Mouse (Mus musculus) midbrain, postnatal 0 days (tissue): ENCODE results near the gene Gbp5. TPM values are rescaled to one million over a fixed set of nuclear protein-coding genes. Genes with fewer than 3 reads are reported as not detected.
A peak's percentile ranks its signal among the peaks of the same experiment; 100 is the strongest.
"Not testable (repeated sequence)": the region's sequence is repeated elsewhere in the genome, so short reads cannot be mapped to it uniquely, and the experiment has no call there.

ENCODE experiments used
- ATAC-seq: fragments of 200-750 bp; cut with Nextera tagmentation; 2 replicates; pipeline ENCODE4 v1.8.0; 2017; ENCODE audit warnings: moderate number of reproducible peaks, mild to moderate bottlenecking, moderate TSS enrichment, moderate library complexity; ENCODE audit not compliant: low FRiP score
- DNase-seq: peaks from one replicate; pipeline ENCODE4 v3.0.0-alpha.2; 2015; ENCODE audit warnings: low spot score
- H3K27ac ChIP-seq: fragments of 300-500 bp; sonication (generic); 2 replicates; pipeline ENCODE4 v1.5.1; 2014; ENCODE audit warnings: low read depth, mild to moderate bottlenecking, low read length, mixed read lengths
- H3K27me3 ChIP-seq: fragments of 300-500 bp; sonication (generic); 2 replicates; pipeline ENCODE4 v1.6.1; 2014; ENCODE audit warnings: low read length, control low read depth, mixed read lengths; ENCODE audit not compliant: insufficient read depth
- H3K36me3 ChIP-seq: fragments of 300-500 bp; sonication (generic); 2 replicates; pipeline ENCODE4 v1.6.1; 2014; ENCODE audit warnings: low read length, control low read depth, mixed read lengths; ENCODE audit not compliant: insufficient read depth
- H3K4me1 ChIP-seq: fragments of 300-500 bp; sonication (generic); 2 replicates; pipeline ENCODE4 v1.6.1; 2014; ENCODE audit warnings: mild to moderate bottlenecking, control low read depth, antibody characterized with exemption, low read length, mixed read lengths; ENCODE audit not compliant: insufficient read depth
- H3K4me2 ChIP-seq: fragments of 300-500 bp; sonication (generic); 2 replicates; pipeline ENCODE4 v1.6.1; 2014; ENCODE audit warnings: low read depth, mild to moderate bottlenecking, low read length, mixed read lengths; ENCODE audit not compliant: poor library complexity, severe bottlenecking
- H3K4me3 ChIP-seq: fragments of 300-500 bp; sonication (generic); 2 replicates; pipeline ENCODE4 v1.5.1; 2014; ENCODE audit warnings: low read depth, mild to moderate bottlenecking, low read length, moderate library complexity
- H3K9ac ChIP-seq: fragments of 300-500 bp; sonication (generic); replicated peaks from 2 replicates; pipeline ENCODE4 v1.6.1; 2014; ENCODE audit warnings: mild to moderate bottlenecking, low read length, moderate library complexity, mixed read lengths; ENCODE audit not compliant: poor library complexity, severe bottlenecking
- H3K9me3 ChIP-seq: fragments of 300-500 bp; sonication (generic); 2 replicates; pipeline ENCODE4 v1.6.1; 2016; ENCODE audit warnings: low read length, control low read depth
- CTCF ChIP-seq: IDR thresholded peaks from 2 replicates; pipeline ENCODE4 v1.5.1; 2016; ENCODE audit warnings: antibody characterized with exemption, mild to moderate bottlenecking
- WGBS: fragments of 180-500 bp; shearing (Covaris S2); extraction: QIAGEN DNeasy Blood & Tissue Kit; methylation state at CpG from one replicate; pipeline ENCODE4 v1.1.7; 2014; 5-methylcytosine and 5-hydroxymethylcytosine counted together
- polyA plus RNA-seq: library from polyadenylated mRNA; unstranded; fragments of >200 nt; fragmentation: Nextera tagmentation; extraction: Ambion mirVana; gene quantifications from 2 replicates; pipeline ENCODE4 v1.2.1, GENCODE M21; 2015
- total RNA-seq: library from RNA; depleted of rRNA; stranded (reverse); fragments of >200 nt; gene quantifications from 2 replicates; pipeline ENCODE4 v1.2.3, GENCODE M21; 2014

The Gbp5 gene
- total and polyA plus RNA-seq, 2 experiments from 2014 or later, result 0.23 to 1.0 TPM

DNA sequence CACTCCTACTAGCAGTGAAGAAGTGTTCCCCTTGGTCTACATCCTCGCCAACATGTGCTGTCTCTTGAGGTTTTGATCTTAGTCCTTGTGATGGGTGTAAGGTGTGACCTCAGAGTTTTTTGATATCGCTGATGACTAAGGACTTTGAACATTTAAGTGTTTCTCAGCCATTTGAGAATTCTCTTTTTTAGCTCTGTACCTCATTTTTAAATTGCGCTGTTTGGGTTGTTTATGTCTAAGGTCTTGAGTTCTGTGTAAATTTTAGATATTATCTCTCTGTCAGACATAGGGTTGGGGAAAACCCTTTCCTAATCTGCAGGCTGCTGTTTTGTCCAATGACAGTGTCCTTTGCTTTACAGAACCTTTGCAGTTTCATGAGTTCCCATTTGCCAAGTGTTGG is 39.4 kb downstream of the Gbp5 start:
- WGBS, result 94% methylated on average over 3 of the region's 3 CpGs
- Histone ChIP-seq H3K4me3 (no peak overlapping the region), H3K9me3 (no peaks in the 10 kb centered on the region), H3K27ac (no peak overlapping the region), H3K4me1 (no peaks in the 10 kb centered on the region), H3K36me3 (no peaks in the 10 kb centered on the region), H3K9ac (no peak overlapping the region), H3K4me2 (no peak overlapping the region), H3K27me3 (no peaks in the 10 kb centered on the region)
- no peak for DNase-seq
- no peak for TF ChIP-seq CTCF
- no peak for ATAC-seq

GRCm38 (mm10) chr3:142535667-142536066 is 41.9 kb downstream of the Gbp5 start:
- Histone ChIP-seq H3K9ac (no peak overlapping the region), H3K27me3 (no peaks in the 10 kb centered on the region), H3K27ac (no peak overlapping the region), H3K36me3 (no peaks in the 10 kb centered on the region), H3K4me2 (no peak overlapping the region), H3K9me3 (no peaks in the 10 kb centered on the region), H3K4me1 (no peaks in the 10 kb centered on the region), H3K4me3 (no peak overlapping the region)
- ATAC-seq (no peak), DNase-seq (no peak)
- TF ChIP-seq CTCF, result no peak
- 76% methylated on average over 1 of the region's 1 CpGs for WGBS

DNA sequence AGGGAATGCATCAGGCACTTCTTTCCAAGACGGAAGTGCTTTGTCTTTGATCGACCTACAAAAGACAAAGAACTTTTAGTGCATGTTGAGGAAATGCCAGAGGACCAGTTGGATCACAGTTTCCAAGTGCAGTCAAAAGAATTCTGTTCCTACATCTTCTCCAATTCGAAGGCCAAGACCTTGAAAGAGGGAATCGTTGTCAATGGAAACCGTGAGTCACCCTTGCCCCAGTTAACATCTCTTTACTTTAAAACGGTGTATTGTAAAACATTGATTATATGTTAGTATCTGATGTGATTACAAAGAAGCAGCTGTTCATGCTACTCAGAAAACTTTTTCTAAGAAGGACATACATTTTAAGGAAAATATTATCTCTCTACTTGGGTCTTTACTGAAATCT is 47.6 kb downstream of the Gbp5 start:
- no peaks in the 10 kb centered on the region for H3K9me3 ChIP-seq
- no peaks in the 10 kb centered on the region for H3K4me1 ChIP-seq
- ATAC-seq, result no peak
- H3K36me3 ChIP-seq, result no peaks in the 10 kb centered on the region
- no peaks in the 10 kb centered on the region for H3K27me3 ChIP-seq
- H3K4me3 ChIP-seq, result no peak overlapping the region
- 75% methylated on average over 6 of the region's 6 CpGs for WGBS
- no peak for TF ChIP-seq CTCF
- DNase-seq, result no peak
- no peak overlapping the region for H3K27ac ChIP-seq
- H3K9ac ChIP-seq, result no peak overlapping the region
- no peak overlapping the region for H3K4me2 ChIP-seq

- not testable (repeated sequence) for H3K4me1 ChIP-seq, H3K9ac ChIP-seq, H3K4me2 ChIP-seq, H3K27me3 ChIP-seq, ATAC-seq, H3K27ac ChIP-seq, H3K36me3 ChIP-seq, H3K4me3 ChIP-seq, DNase-seq, H3K9me3 ChIP-seq
- WGBS, result 73% methylated on average over 12 of the region's 12 CpGs
Measured at GRCm38 (mm10) chr3:142542776-142543175, 49.0 kb downstream of the Gbp5 start.

GRCm38 (mm10) chr3:142546690-142547089 is 52.9 kb downstream of the Gbp5 start:
- H3K27me3 ChIP-seq, result no peaks in the 10 kb centered on the region
- 82% methylated on average over 3 of the region's 3 CpGs for WGBS
- DNase-seq (peak; percentile 45), ATAC-seq (no peak)
- no peaks in the 10 kb centered on the region for H3K36me3 ChIP-seq
- no peaks in the 10 kb centered on the region for H3K4me1 ChIP-seq
- H3K4me3 ChIP-seq, result no peak overlapping the region
- no peak for TF ChIP-seq CTCF
- no peak overlapping the region for H3K9ac ChIP-seq
- H3K27ac ChIP-seq, result no peak overlapping the region
- no peaks in the 10 kb centered on the region for H3K9me3 ChIP-seq
- H3K4me2 ChIP-seq, result no peak overlapping the region

GRCm38 (mm10) chr3:142550052-142550676 is 56.4 kb downstream of the Gbp5 start:
- WGBS, result 84% methylated on average over 3 of the region's 3 CpGs
- H3K27me3 ChIP-seq, result no peaks in the 10 kb centered on the region
- no peaks in the 10 kb centered on the region for H3K9me3 ChIP-seq
- H3K27ac ChIP-seq, result no peak overlapping the region
- no peak overlapping the region for H3K4me3 ChIP-seq
- no peak overlapping the region for H3K9ac ChIP-seq
- TF ChIP-seq CTCF, result no peak
- DNase-seq, result no peak
- ATAC-seq, result no peak
- no peaks in the 10 kb centered on the region for H3K36me3 ChIP-seq
- H3K4me2 ChIP-seq, result no peak overlapping the region
- no peaks in the 10 kb centered on the region for H3K4me1 ChIP-seq
